Mouse (Mus musculus) heart, adult 2 months (tissue): ENCODE data around the gene Lrrc27. TPM values are rescaled to one million over a fixed set of nuclear protein-coding genes. Genes with fewer than 3 reads are reported as not detected.
A peak's percentile ranks its signal among the peaks of the same experiment; 100 is the strongest.

ENCODE experiments used
- DNase-seq, 2 experiments: peaks; one replicate each; pipeline ENCODE4 v3.0.0; 2021
- H3K27ac ChIP-seq: fragments of 200-600 bp; 2 replicates; pipeline ENCODE4 v1.8.1; 2022
- H3K27me3 ChIP-seq: fragments of 200-500 bp; 2 replicates; pipeline ENCODE4 v1.6.1; 2012; ENCODE audit warnings: mild to moderate bottlenecking, low read length, inconsistent platforms, mixed read lengths; ENCODE audit not compliant: control insufficient read depth, insufficient read depth
- H3K36me3 ChIP-seq: fragments of 200-500 bp; 2 replicates; pipeline ENCODE4 v1.6.1; 2012; ENCODE audit warnings: low read length, inconsistent platforms; ENCODE audit not compliant: control insufficient read depth, insufficient read depth
- H3K4me1 ChIP-seq: fragments of 200-500 bp; 2 replicates; pipeline ENCODE4 v1.6.1; 2011; ENCODE audit warnings: low read length; ENCODE audit not compliant: control insufficient read depth, insufficient read depth
- H3K4me3 ChIP-seq: fragments of 200-600 bp; 2 replicates; pipeline ENCODE4 v1.8.1; 2022
- H3K79me2 ChIP-seq: fragments of 200-500 bp; replicated peaks from 2 replicates; pipeline ENCODE4 v1.6.1; 2012; ENCODE audit warnings: mild to moderate bottlenecking, inconsistent platforms, low read length, moderate library complexity, mixed read lengths; ENCODE audit not compliant: control insufficient read depth, insufficient read depth
- H3K9ac ChIP-seq: fragments of 200-500 bp; 2 replicates; pipeline ENCODE4 v1.6.1; 2012; ENCODE audit warnings: low read depth, mild to moderate bottlenecking, control low read depth, inconsistent platforms, low read length, mixed read lengths
- CTCF ChIP-seq: fragments of 200-600 bp; IDR thresholded peaks from 2 replicates; pipeline ENCODE4 v1.8.1; 2022; ENCODE audit warnings: antibody characterized with exemption, mild to moderate bottlenecking, moderate library complexity
- EP300 ChIP-seq: fragments of 200-500 bp; IDR thresholded peaks from 2 replicates; pipeline ENCODE4 v1.6.1; 2011; ENCODE audit warnings: low read depth, low read length, control low read depth; ENCODE audit not compliant: insufficient read depth
- POLR2A ChIP-seq: fragments of 200-500 bp; IDR thresholded peaks from 2 replicates; pipeline ENCODE4 v1.6.1; 2011; ENCODE audit warnings: mild to moderate bottlenecking, low read depth, low read length, control low read depth; ENCODE audit not compliant: insufficient read depth
- WGBS: fragments of 180-500 bp; shearing (Covaris S2); methylation state at CpG from one replicate; pipeline ENCODE4 v1.1.7; 2018; 5-methylcytosine and 5-hydroxymethylcytosine counted together
- intact Hi-C: fragments of 180-260 bp; cut with DNase I; formaldehyde crosslinking; loops from one replicate; pipeline ENCODE4 v1.15.1; 2025
- polyA plus RNA-seq: library from polyadenylated mRNA; depleted of rRNA; stranded (reverse); fragments of >200 nt; gene quantifications from 2 replicates; pipeline ENCODE4 v1.2.3, GENCODE M21; 2012
- total RNA-seq, 2 experiments: library from RNA; stranded (reverse); gene quantifications; 2 replicates each; pipeline ENCODE4 v1.2.3; 2021

The Lrrc27 gene
- total and polyA plus RNA-seq, 3 experiments, result 13.3 to 20.6 (median 18.9) TPM

GRCm38 (mm10) chr7:139247881-139248614 lies 35.3 kb downstream of the Lrrc27 start, which contains the start of gene Pwwp2b:
Gene Pwwp2b, plus strand, starts transcription at chr7:139248482.
- Histone ChIP-seq H3K27me3 (no peaks in the 10 kb centered on the region), H3K79me2 (no peaks in the 10 kb centered on the region), H3K4me1 (peaks cover 32% of the 10 kb centered on the region), H3K9ac (peak within 1 kb of the TSS; percentile 99), H3K4me3 (peak within 1 kb of the TSS; percentile 86), H3K36me3 (peaks cover 3% of the 10 kb centered on the region), H3K27ac (peak within 1 kb of the TSS; percentile 99)
- intact Hi-C loops, result loop anchor here (1.0 to 2.0 kb wide), 3 partner anchors 25 to 141 kb away; partner anchors contain the start of genes Inpp5a and Stk32c
- peak; percentile 93 for DNase-seq
- under 1% methylated on average over 65 of the region's 72 CpGs for WGBS
- TF ChIP-seq POLR2A, result peak; percentile 66
- TF ChIP-seq CTCF, result no peak
- TF ChIP-seq EP300, result 0 out of 2 replicates have a peak, but pooled peaks have one; percentile 39

DNA sequence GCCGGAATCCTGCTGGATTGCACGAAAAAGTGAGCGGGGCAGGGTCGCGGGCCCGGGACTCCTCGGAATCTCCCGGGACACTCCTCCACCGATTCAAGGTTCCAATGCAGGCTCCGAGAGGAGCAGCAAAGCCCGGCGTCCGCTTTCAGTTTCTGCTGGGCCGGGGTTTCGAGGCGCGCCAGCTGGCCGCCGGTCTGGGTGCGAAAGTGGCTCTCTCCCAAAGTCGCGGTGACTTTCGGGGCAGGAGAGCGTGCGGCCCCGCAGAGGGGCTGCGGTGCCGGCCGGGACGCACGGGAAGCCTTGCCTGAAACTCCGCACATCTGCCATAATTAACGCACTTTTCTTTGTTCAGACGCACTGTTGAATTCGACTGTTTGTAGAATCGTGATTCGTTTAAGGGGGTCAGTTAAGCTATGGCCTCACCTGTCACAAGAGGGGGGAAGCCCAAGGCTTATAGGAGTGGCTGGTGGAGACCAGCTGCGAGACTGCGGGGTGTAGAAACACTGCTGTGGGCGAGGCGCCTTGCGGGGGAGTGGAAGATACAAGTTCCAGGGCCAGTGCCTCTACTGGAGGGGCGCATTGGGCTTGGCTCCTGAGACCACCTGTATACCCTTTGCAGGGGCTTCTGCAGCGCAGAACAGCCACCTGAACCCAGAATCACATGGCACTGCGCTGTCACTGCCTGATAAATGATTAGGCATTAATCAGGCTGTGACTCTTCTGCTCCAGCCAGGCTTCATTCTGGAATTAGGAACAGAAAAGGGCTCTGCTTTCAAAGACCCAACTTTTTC lies 36.0 kb downstream of the Lrrc27 start:
- Histone ChIP-seq H3K4me1 (peaks cover 38% of the 10 kb centered on the region), H3K36me3 (peaks cover 3% of the 10 kb centered on the region), H3K79me2 (no peaks in the 10 kb centered on the region), H3K27ac (peak overlapping the region; percentile 99), H3K9ac (peak overlapping the region; percentile 99), H3K4me3 (peak overlapping the region; percentile 86), H3K27me3 (no peaks in the 10 kb centered on the region)
- intact Hi-C loops, result loop anchor here (1.0 to 2.0 kb wide), 2 partner anchors 36 to 140 kb away; partner anchors contain the start of genes Inpp5a and Stk32c
- DNase-seq, result peak in 1 of 2 experiments; percentile 53
- TF ChIP-seq CTCF (no peak), EP300 (no peak), POLR2A (no peak)
- 2% methylated on average over 45 of the region's 45 CpGs for WGBS

- H3K4me1 ChIP-seq, result peaks cover 39% of the 10 kb centered on the region
- TF ChIP-seq EP300, result no peak
- TF ChIP-seq POLR2A, result no peak
- TF ChIP-seq CTCF, result no peak
- WGBS, result 37% methylated on average over 7 of the region's 7 CpGs
- H3K27me3 ChIP-seq, result no peaks in the 10 kb centered on the region
- H3K9ac ChIP-seq, result peak overlapping the region; percentile 99
- intact Hi-C loops, result loop anchor here (2.0 kb wide), 1 partner anchor 139 kb away; the partner anchor contains the start of gene Inpp5a
- no peaks in the 10 kb centered on the region for H3K79me2 ChIP-seq
- H3K4me3 ChIP-seq, result peak overlapping the region; percentile 86
- no peak for DNase-seq
- peaks cover 3% of the 10 kb centered on the region for H3K36me3 ChIP-seq
- peak overlapping the region; percentile 99 for H3K27ac ChIP-seq
These were observed 36.8 kb downstream of the Lrrc27 start for GRCm38 (mm10) chr7:139249406-139250210.

DNA sequence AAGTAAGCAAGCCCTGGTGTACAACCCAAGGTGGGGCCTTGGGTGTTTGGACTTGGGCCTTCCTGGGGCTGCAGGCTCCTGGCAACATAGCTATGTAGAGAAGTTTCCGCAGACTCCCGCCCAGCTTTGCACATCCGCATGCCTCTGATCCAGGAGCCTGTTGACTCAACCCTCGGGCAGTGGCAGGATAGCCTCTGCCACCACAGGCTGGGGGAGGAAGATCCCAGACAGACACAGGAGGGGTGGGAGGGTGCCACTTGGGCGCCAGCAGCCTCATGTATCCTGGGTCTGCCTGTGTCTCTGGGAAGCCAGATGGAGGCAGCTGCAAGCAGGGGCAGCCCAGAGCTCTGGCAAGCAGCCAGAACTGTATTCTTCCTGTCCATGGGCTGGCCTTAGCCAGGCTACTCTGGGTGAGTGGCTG lies 39.1 kb downstream of the Lrrc27 start:
- Histone ChIP-seq H3K9ac (peak overlapping the region; percentile 40; the same call in 1 of the 2 replicates), H3K4me1 (peaks cover 44% of the 10 kb centered on the region), H3K79me2 (no peaks in the 10 kb centered on the region), H3K27ac (peak overlapping the region; percentile 58), H3K27me3 (no peaks in the 10 kb centered on the region), H3K4me3 (no peak overlapping the region), H3K36me3 (peaks cover 3% of the 10 kb centered on the region)
- WGBS, result 31% methylated on average over 5 of the region's 5 CpGs
- intact Hi-C loops, result no loop called here
- DNase-seq, result peak; percentile 71 to 75
- no peak for TF ChIP-seq EP300
- TF ChIP-seq CTCF, result no peak
- no peak for TF ChIP-seq POLR2A

GRCm38 (mm10) chr7:139252566-139252965 lies 39.8 kb downstream of the Lrrc27 start:
- intact Hi-C loops, result no loop called here
- peaks cover 4% of the 10 kb centered on the region for H3K36me3 ChIP-seq
- no peaks in the 10 kb centered on the region for H3K27me3 ChIP-seq
- no peak overlapping the region for H3K9ac ChIP-seq
- DNase-seq, result no peak
- H3K4me1 ChIP-seq, result peaks cover 48% of the 10 kb centered on the region
- H3K79me2 ChIP-seq, result no peaks in the 10 kb centered on the region
- H3K4me3 ChIP-seq, result no peak overlapping the region
- TF ChIP-seq CTCF (no peak), POLR2A (no peak)
- H3K27ac ChIP-seq, result peak overlapping the region; percentile 58
- 59% methylated on average over 7 of the region's 7 CpGs for WGBS
